Mouse (Mus musculus) T-cell, adult 66 days (primary cell): ENCODE measurements around the gene Itga4. TPM values are rescaled to one million over a fixed set of nuclear protein-coding genes. Genes with fewer than 3 reads are reported as not detected.

ENCODE experiments used
- total RNA-seq, 2 experiments: library from RNA; stranded (reverse); gene quantifications; 3 replicates in 1 of 2; 4 replicates in 1 of 2; pipeline ENCODE4 v1.2.4; 2023

Gene Itga4
- 100 to 1,000 TPM; 221 to 237 TPM for total RNA-seq

DNA sequence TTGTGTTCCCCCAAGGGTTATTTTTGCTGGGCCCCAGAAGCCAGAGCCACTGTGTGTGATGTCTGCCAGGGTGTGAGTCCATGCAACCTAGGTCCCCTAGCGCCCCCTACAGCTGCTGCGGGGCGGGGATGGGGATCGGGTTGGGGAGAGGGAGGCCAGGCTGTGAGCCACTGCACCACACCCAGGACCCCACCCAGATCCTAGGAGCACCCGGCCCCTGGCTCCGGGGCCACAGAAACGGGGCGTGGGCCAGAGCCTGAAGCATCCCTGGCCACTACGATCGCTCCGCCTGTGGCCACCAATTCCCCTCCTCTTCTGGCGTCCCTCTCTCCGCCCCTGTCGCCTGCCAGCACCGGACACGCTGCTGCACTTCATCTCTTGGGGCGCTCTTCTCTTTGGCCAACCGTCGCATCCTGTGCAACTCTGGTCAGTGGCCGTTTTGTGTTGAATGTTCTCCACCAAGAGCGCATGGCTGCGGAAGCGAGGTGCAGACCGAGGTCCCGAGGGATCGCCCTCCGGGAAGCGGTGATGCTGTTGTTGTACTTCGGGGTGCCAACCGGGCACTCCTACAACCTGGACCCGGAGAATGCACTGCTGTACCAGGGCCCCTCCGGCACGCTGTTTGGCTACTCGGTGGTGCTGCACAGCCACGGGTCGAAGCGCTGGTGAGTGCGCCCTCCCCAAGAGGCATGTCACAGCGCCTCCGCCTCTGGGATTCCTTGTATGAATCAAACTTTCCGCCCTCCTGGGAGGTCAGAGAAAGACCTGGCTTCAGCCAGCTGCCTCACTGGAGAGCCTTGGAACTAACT lies at the start of gene Itga4:
Gene Itga4 (plus strand): TSS at position 235 of the 809 bp plus-strand sequence.

Other genes with a start within 250 kb of the Itga4 start
- gene Neurod1, start 201.3 kb downstream of the Itga4 start, total RNA-seq: not detected
- 1 to 10 TPM; 1.7 to 2.0 TPM for gene Cerkl, start 201.4 kb downstream of the Itga4 start, total RNA-seq